In genomic region chr9:97068201-97069095, GRCm38 (mm10) we compare ENCODE assay signal across 7 mouse cellular contexts. TPM values are rescaled to one million over a fixed set of nuclear protein-coding genes. Genes with fewer than 3 reads are reported as not detected.
DNase-seq lines count a peak whose midpoint lies in the region; ATAC-seq lines count a peak whose summit lies in the region.

No protein-coding gene starts in this region.

- no peaks in the 10 kb centered on the region for H3K36me3 ChIP-seq in intestine, embryonic 16.5 days (ENCODE audit: control insufficient read depth, insufficient read depth, low read length)

- H3K9me3 ChIP-seq in intestine, embryonic 16.5 days (ENCODE audit: control insufficient read depth, low read length) = no peaks in the 10 kb centered on the region

- H3K9ac ChIP-seq in intestine, embryonic 16.5 days (ENCODE audit: low read depth, low read length) = no peak overlapping the region

- intact Hi-C loops in left cerebral cortex, postnatal 10 days (cut with DNase I) = loop anchor here (2.0 to 5.0 kb wide), 3 partner anchors 51 to 152 kb away; partner anchors contain the start of gene Spsb4

- DNase-seq in adrenal gland, adult 18-20 months (ENCODE audit: low spot score in 2 of 2) = peak; percentile 68 to 71
- DNase-seq in embryo, embryonic 10 days (ENCODE audit: low spot score) = peak; percentile 97
- peak; percentile 59 for DNase-seq in gastrocnemius, postnatal 25 days
- DNase-seq in left cerebral cortex, postnatal 10 days (ENCODE audit: extremely low spot score in 1 of 2, low spot score in 2 of 2) = peak; percentile 81 to 86
- DNase-seq in mesoderm, embryonic 11.5 days (ENCODE audit: low read depth, low spot score) = peak; percentile 93
- peak; percentile 74 for DNase-seq in right cerebral cortex, postnatal 25 days

- no peak overlapping the region for H3K4me2 ChIP-seq in intestine, embryonic 16.5 days (ENCODE audit: low read depth, low read length)

- H3K4me1 ChIP-seq in intestine, embryonic 16.5 days (ENCODE audit: control insufficient read depth, insufficient read depth, low read length) = no peaks in the 10 kb centered on the region

- no peak overlapping the region for H3K27ac ChIP-seq in intestine, embryonic 16.5 days (ENCODE audit: low read length)

- no peak overlapping the region for H3K4me3 ChIP-seq in intestine, embryonic 16.5 days (ENCODE audit: low read length)

- WGBS in intestine, embryonic 16.5 days = 54% methylated on average over 9 of the region's 9 CpGs

- ATAC-seq in intestine, embryonic 16.5 days = peak; percentile 74

- H3K27me3 ChIP-seq in intestine, embryonic 16.5 days (replicated peaks; ENCODE audit: control insufficient read depth, insufficient read depth, low read length) = no peaks in the 10 kb centered on the region

RNA-seq across cellular contexts. Expression of gene Slc25a36, which starts 42.5 kb away (rescaled TPM):
- 10 to 100 TPM; 61.0 to 63.9 TPM for total RNA-seq in adrenal gland, adult 18-20 months (2021)
- total RNA-seq in gastrocnemius, postnatal 25 days (2021) = 10 to 100 TPM; 26.4 to 32.5 TPM
- polyA plus RNA-seq in intestine, embryonic 16.5 days (2015; fragmentation: Nextera tagmentation; extraction: Ambion mirVana) = 45.1 and 49.4 TPM in 2 replicates
- total RNA-seq in left cerebral cortex, postnatal 10 days (2021) = 100 to 1,000 TPM in 1 of 2 experiments, 10 to 100 TPM in 1; 98.8 to 100 TPM

RNA-seq across cellular contexts. Expression of gene Spsb4, which starts 49.8 kb away (rescaled TPM):
- 1 to 10 TPM in 1 of 2 experiments, under 1 TPM in 1; 0.45 to 1.1 TPM for total RNA-seq in adrenal gland, adult 18-20 months (2021)
- total RNA-seq in gastrocnemius, postnatal 25 days (2021) = 1 to 10 TPM; 2.9 to 4.1 TPM
- 28.7 and 34.0 TPM in 2 replicates for polyA plus RNA-seq in intestine, embryonic 16.5 days (2015; fragmentation: Nextera tagmentation; extraction: Ambion mirVana)
- total RNA-seq in left cerebral cortex, postnatal 10 days (2021) = 10 to 100 TPM in 1 of 2 experiments, 1 to 10 TPM in 1; 8.7 to 11.6 TPM
